Mouse (Mus musculus) lung, postnatal 0 days (tissue): ENCODE data around the gene Tmem132c. TPM values are rescaled to one million over a fixed set of nuclear protein-coding genes. Genes with fewer than 3 reads are reported as not detected.

ENCODE experiments used
- ATAC-seq: fragments of 200-750 bp; cut with Nextera tagmentation; 2 replicates; pipeline ENCODE4 v1.8.0; 2017; ENCODE audit warnings: moderate library complexity
- DNase-seq: peaks from one replicate; pipeline ENCODE4 v3.0.0-alpha.2; 2016; ENCODE audit warnings: low spot score
- H3K27ac ChIP-seq: fragments of 300-500 bp; sonication (generic); 2 replicates; pipeline ENCODE4 v1.5.1; 2014; ENCODE audit warnings: antibody characterized with exemption, mild to moderate bottlenecking, low read length, mixed read lengths
- H3K27me3 ChIP-seq: fragments of 300-500 bp; sonication (generic); replicated peaks from 2 replicates; pipeline ENCODE4 v1.6.1; 2014; ENCODE audit warnings: low read length, mixed read lengths; ENCODE audit not compliant: insufficient read depth
- H3K36me3 ChIP-seq: fragments of 300-500 bp; sonication (generic); 2 replicates; pipeline ENCODE4 v1.6.1; 2014; ENCODE audit warnings: low read length, mixed read lengths; ENCODE audit not compliant: insufficient read depth
- H3K4me1 ChIP-seq: fragments of 300-500 bp; sonication (generic); 2 replicates; pipeline ENCODE4 v1.6.1; 2014; ENCODE audit warnings: antibody characterized with exemption, low read depth, low read length, mixed read lengths; ENCODE audit not compliant: insufficient read depth
- H3K4me2 ChIP-seq: fragments of 300-500 bp; sonication (generic); replicated peaks from 2 replicates; pipeline ENCODE4 v1.6.1; 2014; ENCODE audit warnings: low read depth, mild to moderate bottlenecking, low read length, moderate library complexity, mixed read lengths
- H3K4me3 ChIP-seq: fragments of 300-500 bp; sonication (generic); 2 replicates; pipeline ENCODE4 v1.5.1; 2014; ENCODE audit warnings: low read depth, low read length
- H3K9ac ChIP-seq: fragments of 300-500 bp; sonication (generic); replicated peaks from 2 replicates; pipeline ENCODE4 v1.6.1; 2014; ENCODE audit warnings: low read depth, mild to moderate bottlenecking
- H3K9me3 ChIP-seq: fragments of 300-500 bp; sonication (generic); 2 replicates; pipeline ENCODE4 v1.6.1; 2016; ENCODE audit warnings: low read length, mixed read lengths
- CTCF ChIP-seq: IDR thresholded peaks from 2 replicates; pipeline ENCODE4 v1.5.1; 2016; ENCODE audit warnings: antibody characterized with exemption, mild to moderate bottlenecking
- EP300 ChIP-seq: IDR thresholded peaks from 2 replicates; pipeline ENCODE4 v1.6.1; 2016; ENCODE audit warnings: antibody characterized with exemption, mild to moderate bottlenecking, control low read depth
- WGBS: fragments of 180-500 bp; shearing (Covaris S2); extraction: QIAGEN DNeasy Blood & Tissue Kit; methylation state at CpG from one replicate; pipeline ENCODE4 v1.1.7; 2014; 5-methylcytosine and 5-hydroxymethylcytosine counted together
- polyA plus RNA-seq: library from polyadenylated mRNA; unstranded; fragments of >200 nt; fragmentation: Nextera tagmentation; extraction: Ambion mirVana; gene quantifications from 2 replicates; pipeline ENCODE4 v1.2.1, GENCODE M21; 2015

The Tmem132c gene
- polyA plus RNA-seq, 1 experiment from 2014 or later: 11.1 TPM

- no peak overlapping the region for H3K4me3 ChIP-seq
- H3K9ac ChIP-seq: no peak overlapping the region
- no peak overlapping the region for H3K27ac ChIP-seq
- H3K4me1 ChIP-seq: no peaks in the 10 kb centered on the region; the same call in 1 of the 2 replicates
- no peaks in the 10 kb centered on the region for H3K9me3 ChIP-seq
- no peaks in the 10 kb centered on the region for H3K27me3 ChIP-seq
- ATAC-seq (no peak), DNase-seq (no peak)
- no peak overlapping the region for H3K4me2 ChIP-seq
- WGBS: 25% methylated on average over 3 of the region's 3 CpGs
- TF ChIP-seq EP300: no peak
- peak; percentile 55 for TF ChIP-seq CTCF
- no peaks in the 10 kb centered on the region for H3K36me3 ChIP-seq
Observed at GRCm38 (mm10) chr5:127341158-127341557, 99.5 kb downstream of the Tmem132c start.

GRCm38 (mm10) chr5:127344721-127345120, 103.1 kb downstream of the Tmem132c start:
- 32% methylated on average over 2 of the region's 2 CpGs for WGBS
- Histone ChIP-seq H3K9ac (no peak overlapping the region), H3K4me2 (no peak overlapping the region), H3K36me3 (no peaks in the 10 kb centered on the region), H3K9me3 (no peaks in the 10 kb centered on the region), H3K4me1 (no peaks in the 10 kb centered on the region), H3K27ac (no peak overlapping the region), H3K27me3 (no peaks in the 10 kb centered on the region), H3K4me3 (no peak overlapping the region)
- TF ChIP-seq EP300: no peak
- peak; percentile 12 for TF ChIP-seq CTCF
- DNase-seq (no peak), ATAC-seq (no peak)

- no peak for ATAC-seq
- H3K9ac ChIP-seq: no peak overlapping the region
- 83% methylated on average over 2 of the region's 2 CpGs for WGBS
Observed at GRCm38 (mm10) chr5:127346364-127346763, 104.8 kb downstream of the Tmem132c start.

DNA sequence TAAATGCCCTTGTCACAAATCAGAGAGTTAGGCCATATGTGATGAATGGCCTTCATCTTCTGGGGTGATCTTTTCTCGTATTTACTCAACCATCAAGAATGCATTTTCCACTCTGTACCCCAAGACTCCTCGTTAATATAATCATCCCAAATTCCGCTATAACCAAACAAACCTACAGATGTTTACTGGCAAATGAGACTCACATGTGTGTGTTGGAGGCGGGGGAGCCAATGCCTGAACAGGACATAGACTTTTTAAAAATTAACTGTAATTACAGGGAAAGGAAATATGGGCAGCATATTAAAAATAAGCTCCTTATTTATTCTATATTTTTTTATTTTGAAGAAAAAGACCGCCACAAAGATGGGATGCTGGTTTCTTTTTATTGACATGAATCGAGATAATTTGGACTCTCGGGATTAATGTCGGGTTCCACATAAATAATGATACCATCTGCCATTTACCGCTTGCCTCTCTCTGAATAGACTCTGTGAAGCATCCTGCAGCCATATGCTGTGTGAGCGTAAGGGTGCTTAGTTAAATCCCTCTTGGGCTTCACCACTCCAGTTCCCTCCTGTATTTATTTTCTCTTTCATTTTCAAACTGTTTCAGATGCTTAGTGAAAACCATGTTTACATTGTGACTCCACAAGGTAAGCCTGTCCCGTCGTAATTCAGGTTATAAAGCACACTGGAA, 105.6 kb downstream of the Tmem132c start:
- TF ChIP-seq CTCF: no peak
- no peak for TF ChIP-seq EP300
- no peak for ATAC-seq

More at GRCm38 (mm10) chr5:127346364-127346763, 104.8 kb downstream of the Tmem132c start:
- H3K4me3 ChIP-seq: no peak overlapping the region
- DNase-seq: no peak
- no peaks in the 10 kb centered on the region for H3K27me3 ChIP-seq
- no peak for TF ChIP-seq CTCF
- TF ChIP-seq EP300: no peak
- no peaks in the 10 kb centered on the region for H3K9me3 ChIP-seq
- H3K4me1 ChIP-seq: no peaks in the 10 kb centered on the region
- no peak overlapping the region for H3K27ac ChIP-seq
- no peak overlapping the region for H3K4me2 ChIP-seq
- no peaks in the 10 kb centered on the region for H3K36me3 ChIP-seq

DNA sequence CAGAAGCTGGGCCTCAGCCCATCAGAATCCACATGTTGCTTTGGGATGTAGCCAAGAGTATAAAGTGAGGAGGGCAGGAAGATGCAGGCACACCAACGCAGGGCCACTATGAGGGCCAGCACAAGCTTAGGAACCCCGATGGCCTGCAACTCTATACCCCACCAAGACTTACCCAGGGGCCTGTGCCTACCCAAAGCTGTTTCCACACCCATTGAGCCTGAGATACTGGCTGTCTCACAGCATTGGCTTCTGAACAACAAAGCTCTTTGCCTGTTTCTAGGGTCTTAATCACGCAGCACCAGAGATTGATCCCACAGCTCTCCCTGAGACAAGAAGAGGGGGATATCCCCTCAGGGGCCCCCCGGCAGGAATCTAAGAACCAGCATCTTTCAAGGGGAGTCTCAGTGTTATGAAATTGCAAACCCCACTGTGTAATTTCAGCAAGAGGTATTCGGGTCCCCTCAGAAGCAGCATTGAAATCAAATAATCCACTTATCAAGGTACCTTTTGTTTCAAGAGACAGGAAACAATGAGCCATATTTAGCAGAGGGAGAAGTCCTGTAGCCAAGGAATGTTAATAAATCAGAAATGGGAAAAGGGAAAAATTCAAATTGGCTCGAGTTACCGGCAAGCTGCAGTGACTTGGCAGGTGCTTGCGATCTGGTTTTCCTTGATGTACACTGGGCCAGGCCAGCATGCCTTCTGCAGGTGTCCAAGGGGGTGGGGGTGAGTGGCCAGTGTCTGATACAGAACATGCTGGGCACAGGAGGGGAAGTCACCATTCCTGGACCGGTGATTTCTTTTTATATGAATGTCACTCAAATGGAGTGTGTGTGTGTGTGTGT, 107.8 kb downstream of the Tmem132c start:
- ATAC-seq (no peak), DNase-seq (no peak)
- no peak overlapping the region for H3K9ac ChIP-seq
- no peak overlapping the region for H3K27ac ChIP-seq
- 37% methylated on average over 9 of the region's 9 CpGs for WGBS
- no peaks in the 10 kb centered on the region for H3K27me3 ChIP-seq
- TF ChIP-seq EP300: no peak
- no peak for TF ChIP-seq CTCF
- H3K4me2 ChIP-seq: no peak overlapping the region
- H3K36me3 ChIP-seq: no peaks in the 10 kb centered on the region
- H3K9me3 ChIP-seq: no peaks in the 10 kb centered on the region
- H3K4me3 ChIP-seq: no peak overlapping the region
- H3K4me1 ChIP-seq: no peaks in the 10 kb centered on the region

More for the DNA sequence above, 105.6 kb downstream of the Tmem132c start:
- Histone ChIP-seq H3K27ac (no peak overlapping the region), H3K4me2 (no peak overlapping the region), H3K4me3 (no peak overlapping the region), H3K9ac (no peak overlapping the region), H3K9me3 (no peaks in the 10 kb centered on the region), H3K36me3 (no peaks in the 10 kb centered on the region), H3K27me3 (no peaks in the 10 kb centered on the region), H3K4me1 (no peaks in the 10 kb centered on the region)
- peak; percentile 40 for DNase-seq
- 60% methylated on average over 12 of the region's 12 CpGs for WGBS

- Histone ChIP-seq H3K27ac (no peak overlapping the region), H3K9me3 (no peaks in the 10 kb centered on the region), H3K4me2 (no peak overlapping the region), H3K4me1 (no peaks in the 10 kb centered on the region; the same call in 1 of the 2 replicates), H3K36me3 (no peaks in the 10 kb centered on the region), H3K9ac (no peak overlapping the region), H3K27me3 (no peaks in the 10 kb centered on the region), H3K4me3 (no peak overlapping the region)
- TF ChIP-seq CTCF (peak; percentile 61), EP300 (no peak)
- DNase-seq (no peak), ATAC-seq (no peak)
- 62% methylated on average over 2 of the region's 2 CpGs for WGBS
Observed at GRCm38 (mm10) chr5:127353002-127353401, 111.4 kb downstream of the Tmem132c start.
